Mouse (Mus musculus): ENCODE results near the gene Rngtt. TPM values are rescaled to one million over a fixed set of nuclear protein-coding genes. Genes with fewer than 3 reads are reported as not detected.
A peak's percentile ranks its signal among the peaks of the same experiment; 100 is the strongest.
"Not testable (repeated sequence)": the region's sequence is repeated elsewhere in the genome, so short reads cannot be mapped to it uniquely, and the experiment has no call there.

Rngtt gene
- total RNA-seq, 4 experiments from 2014 or later: 8.7 to 10.4 (median 9.3) TPM

DNA sequence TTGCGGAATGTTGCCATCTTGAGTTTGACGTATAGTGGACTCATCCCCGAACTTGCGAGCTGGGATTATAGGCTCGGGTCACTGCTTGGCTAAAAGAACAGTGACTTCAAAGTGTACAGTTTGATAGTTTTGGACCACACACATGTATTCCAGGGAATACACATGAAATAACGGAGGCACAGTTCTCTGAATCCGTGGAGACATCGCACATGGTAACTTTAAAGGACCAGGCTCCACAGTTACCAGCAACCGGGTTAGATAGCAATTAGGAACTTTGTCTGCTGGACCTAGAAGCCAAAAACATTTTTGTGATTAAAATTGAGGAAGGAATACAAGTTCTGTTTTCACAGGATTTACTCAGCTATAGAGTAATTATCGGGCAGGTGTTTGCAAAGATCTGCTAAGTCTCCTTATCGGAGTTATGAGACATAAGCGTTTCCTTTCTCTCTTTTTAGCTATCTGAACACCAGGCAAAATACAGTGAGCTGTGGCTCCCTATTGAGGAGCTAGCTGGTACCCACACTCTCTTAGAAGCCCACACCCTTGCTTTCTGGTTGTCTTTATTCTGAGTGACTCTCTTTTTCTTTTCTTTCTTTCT, 828 bp downstream of the Rngtt start:
- DNase-seq (ENCODE audit: low spot score): no peak

DNA sequence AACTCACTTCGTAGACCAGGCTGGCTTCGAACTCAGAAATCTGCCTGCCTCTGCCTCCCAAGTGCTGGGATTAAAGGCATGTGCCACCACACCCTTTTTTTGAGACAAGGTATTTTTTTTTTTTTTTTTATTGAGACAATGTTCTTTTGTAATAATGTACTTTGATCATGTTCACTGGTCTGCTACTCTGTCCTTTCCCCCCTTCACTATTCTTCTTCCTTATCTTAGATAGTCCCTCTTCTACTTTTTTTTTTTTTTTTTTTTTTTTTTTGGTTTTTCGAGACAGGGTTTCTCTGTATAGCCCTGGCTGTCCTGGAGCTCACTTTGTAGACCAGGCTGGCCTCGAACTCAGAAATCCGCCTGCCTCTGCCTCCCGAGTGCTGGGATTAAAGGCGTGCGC, 4.0 kb downstream of the Rngtt start:
- DNase-seq (ENCODE audit: low spot score): not testable (repeated sequence)

DNA sequence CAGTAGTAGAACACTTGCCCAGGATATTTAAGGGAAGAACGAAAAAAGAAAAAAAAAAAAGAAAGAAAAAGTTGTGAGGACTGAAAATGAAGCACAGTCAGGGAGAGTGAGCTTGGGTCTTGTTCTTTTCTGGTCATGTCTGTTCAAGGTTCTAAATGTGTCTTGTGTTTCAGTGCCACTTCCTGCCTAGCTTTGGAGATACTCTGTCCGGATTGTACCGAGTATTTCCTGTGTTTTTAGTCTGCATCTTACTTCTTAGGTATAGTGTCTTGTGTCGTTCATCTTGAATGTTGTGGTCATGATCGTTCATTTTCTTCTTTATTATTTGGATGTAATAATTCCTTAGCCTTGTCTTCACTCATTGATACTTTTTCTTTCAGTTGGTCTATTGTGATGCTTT, 5.7 kb downstream of the Rngtt start:
- no peak for DNase-seq (ENCODE audit: low spot score)

DNA sequence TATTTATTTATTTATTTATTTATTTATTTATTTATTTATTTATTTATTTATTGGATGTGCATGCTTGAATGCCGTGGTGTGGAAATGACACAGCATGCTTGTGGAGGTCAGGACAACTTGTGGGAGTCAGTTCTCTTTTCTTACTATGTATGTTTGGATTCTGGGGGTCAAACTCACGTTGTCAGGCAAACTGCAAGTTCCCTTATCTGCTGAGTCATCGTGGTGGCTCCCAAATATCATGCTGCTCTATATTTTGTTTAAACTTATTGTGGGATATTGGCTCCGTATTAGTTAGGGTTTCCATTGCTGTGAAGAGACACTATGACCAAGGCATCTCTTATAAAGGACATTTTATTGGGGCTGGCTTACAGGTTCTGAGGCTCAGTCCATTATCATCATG, 21.0 kb downstream of the Rngtt start:
- DNase-seq (ENCODE audit: low spot score): no peak

DNA sequence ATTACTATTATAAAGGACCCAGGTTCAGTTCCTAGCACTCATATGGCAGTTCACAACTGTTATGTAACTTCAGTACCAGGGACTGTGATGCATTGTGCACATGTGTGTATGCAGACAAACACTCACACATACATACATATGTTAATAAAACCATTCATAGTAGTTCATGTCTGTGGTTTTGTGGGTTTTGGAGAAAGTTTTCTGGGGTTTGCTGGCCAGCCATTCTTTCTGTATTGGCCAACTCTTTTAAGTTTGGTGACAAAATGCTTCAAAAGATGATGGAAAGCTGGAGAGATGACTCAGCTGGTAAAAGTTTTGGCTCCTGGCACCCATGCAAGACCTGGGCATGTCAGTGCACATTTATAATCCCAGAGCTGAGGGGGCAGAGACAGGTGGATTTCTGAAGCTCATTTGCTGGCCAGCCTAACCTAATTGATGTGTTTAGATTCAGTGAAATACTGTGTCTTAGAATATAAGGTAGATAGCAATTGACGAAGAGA, 22.9 kb downstream of the Rngtt start:
- DNase-seq (ENCODE audit: low spot score): no peak

DNA sequence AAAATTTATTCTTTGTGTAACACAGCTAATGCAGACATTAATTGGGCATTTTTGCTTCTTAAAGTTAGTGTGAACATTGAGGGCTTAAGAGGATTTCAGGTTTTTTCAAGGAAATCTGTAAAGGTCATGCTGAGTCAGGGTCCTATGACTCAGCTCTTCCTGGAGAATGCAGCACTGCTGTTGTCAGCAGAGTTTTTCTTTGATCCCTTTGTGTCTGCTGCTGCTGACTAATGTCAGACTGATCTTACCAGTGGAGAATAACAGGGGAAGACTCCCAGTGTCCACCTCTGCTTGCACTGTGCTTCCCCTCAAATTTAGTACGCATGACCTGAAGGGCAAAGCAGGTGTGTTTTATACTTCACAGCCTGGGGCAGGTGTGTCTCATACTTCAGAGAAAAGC, 27.9 kb downstream of the Rngtt start:
- DNase-seq (ENCODE audit: low spot score): no peak

DNA sequence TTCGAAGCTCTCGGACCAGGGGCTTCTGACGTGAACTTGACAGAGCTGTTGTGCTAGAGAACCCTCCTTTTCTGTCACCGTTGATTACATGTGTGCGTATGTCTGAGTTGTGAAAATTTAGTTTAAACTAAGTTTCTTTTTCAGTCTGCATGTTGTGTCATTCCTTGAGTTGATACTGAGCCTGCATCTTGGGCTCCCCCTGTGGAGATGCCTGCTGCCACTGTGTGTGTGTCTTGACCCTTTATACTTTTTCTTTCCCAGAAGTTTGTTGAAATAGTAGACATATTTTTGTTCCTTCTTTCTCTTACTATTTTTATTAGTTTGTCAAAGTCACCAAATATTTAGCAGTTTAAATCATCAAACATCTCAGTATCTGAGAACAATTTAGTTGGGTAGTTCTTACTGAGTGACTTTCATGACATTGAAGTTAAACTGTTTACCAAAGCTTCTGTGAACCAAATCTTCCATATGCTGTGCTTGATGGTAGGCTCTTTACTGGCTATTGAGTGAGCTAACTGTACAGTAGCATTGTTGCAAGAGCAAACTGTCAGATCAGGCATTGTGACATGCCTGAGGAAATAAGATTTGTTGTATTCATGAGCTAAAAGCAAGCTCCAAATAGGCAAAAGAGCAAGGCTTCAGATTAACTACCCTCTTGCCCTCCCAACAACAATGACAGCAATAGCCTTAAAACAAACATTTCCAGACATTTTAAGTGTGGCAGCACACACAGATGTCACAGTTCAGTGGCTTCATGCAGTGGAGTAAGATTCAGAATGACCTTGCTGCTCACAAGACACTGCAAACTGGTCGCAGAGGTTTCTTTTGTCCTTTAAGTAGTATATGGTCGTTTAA, 33.0 kb downstream of the Rngtt start:
- DNase-seq (ENCODE audit: low spot score): no peak

DNA sequence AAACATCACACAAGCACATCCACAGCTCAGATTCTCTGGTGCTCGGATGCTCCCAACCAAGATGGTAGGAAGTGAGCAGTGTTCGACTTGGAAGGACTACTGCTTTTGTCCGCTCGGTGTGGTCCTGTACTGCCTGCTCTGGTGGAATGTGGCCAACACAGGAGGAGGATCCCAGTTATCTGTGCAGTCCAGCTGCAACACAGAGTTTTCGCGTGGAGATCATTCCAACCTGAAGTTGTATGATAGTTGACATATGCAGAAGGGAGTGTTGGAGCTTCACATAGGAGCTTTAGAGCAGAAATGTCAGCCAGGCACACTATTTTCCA, 33.6 kb downstream of the Rngtt start:
- no peak for DNase-seq (ENCODE audit: low spot score)

DNA sequence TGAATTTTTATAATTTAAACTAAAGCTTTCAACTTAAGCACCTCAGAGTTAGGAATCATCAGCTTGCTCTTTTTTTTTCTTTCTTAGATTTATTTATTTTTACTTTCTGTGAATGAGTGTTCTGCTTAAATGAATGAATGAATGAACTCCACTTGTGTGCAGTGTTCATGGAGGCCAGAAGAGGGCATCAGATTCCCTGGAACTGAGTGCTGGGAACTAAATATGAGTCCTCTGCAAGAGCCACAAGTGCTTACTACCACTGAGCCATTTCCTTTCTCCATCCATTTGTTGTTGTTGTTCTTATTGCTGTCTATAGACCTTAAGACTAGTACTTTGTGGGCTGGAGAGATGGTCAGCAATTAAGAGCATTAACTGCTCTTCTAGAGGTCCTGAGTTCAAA, 53.3 kb downstream of the Rngtt start:
- DNase-seq (ENCODE audit: low spot score): no peak

DNA sequence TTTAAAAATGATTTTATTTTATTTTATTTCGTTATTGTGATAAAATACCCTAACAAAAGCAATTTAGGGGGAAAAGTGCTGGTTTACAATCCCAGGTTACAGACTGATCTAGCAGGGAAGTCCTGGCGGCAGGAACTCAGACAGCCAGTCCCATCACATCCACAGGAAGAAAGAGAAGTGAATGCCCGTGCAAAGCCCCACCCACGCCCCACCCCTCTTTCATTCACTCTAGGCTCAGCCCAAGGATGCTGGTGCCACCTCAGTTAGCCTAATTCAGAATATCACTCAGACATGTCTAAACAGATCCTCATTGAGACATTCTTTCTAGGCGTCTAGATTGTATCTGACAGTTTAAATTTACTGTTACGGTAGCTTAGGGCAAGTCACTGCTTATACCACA, 64.8 kb downstream of the Rngtt start:
- no peak for DNase-seq (ENCODE audit: low spot score)

DNA sequence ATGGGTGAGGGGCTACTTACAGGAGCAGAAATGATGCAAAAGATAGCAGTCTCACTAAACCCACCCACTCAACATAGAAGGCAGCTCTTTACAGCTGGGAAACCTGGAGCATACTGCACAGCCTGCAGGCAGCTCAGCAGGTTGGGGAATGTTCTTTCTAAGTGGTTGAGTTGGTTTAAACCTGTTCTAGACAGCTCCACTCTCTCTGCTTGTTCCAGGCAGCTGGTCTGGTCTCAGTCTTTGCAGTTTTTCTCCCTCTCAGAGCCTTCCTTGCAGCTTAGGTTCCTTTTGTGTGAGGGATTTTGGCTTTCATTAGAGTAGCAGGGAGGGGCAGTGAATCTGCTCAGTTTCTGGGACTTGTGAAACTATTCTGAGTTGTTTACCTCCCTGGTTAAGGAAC, 67.5 kb downstream of the Rngtt start:
- no peak for DNase-seq (ENCODE audit: low spot score)

DNA sequence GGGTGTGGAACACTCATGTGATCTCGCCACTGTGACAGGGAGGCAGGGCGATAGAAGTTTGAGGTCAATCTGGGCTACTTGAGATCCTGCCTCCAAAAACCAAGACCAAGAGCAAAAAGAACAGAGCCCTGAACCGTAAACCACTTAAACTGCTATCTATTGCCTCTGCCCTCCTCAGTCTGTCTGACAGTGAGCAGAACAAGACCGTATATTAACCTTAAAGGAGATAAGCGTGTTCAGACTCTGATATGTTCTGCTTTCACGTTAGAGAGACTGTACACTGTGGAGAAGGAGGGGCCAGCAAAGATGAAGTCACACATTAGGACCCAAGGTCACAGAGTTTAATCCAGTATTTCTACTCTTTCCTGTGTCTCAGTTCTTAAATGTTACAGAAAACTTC, 68.8 kb downstream of the Rngtt start:
- no peak for DNase-seq (ENCODE audit: low spot score)

DNA sequence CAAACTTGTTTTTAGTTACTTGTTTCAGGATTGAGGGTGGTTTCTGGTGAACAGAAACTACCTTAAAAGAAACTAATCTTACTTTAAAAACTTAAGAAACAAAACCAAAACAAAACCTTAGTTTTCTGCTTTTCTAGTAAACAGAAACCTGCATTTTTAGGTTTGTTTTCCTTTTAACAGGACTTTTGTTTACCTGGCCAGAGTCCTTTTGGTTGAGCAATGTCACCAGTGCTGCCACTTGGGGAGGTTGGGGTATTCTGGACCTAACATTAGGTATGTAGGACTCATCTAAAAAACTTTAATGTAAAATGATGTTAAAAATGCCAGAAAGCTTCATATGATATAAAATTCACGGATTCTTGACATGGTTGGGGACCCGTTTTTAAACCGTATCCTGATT, 78.8 kb downstream of the Rngtt start:
- no peak for DNase-seq (ENCODE audit: low spot score)

DNA sequence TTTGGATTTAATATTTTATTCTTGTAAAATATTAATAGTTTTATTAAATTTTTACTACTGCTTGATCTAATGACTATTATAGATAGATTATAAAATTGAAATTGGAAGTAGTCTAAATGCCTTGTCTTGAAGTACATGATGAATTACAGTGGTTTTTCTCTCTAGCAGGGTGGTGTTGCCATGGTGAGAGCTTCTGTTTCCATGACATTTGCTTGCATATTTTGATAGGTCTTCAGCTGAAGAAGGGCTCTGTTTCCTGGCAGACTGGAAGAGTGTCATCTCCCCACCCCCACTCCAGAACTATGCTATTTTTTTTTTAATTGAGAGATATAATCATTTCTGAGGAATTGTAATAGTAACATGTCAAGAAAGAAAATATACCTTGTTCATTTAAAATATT, 80.5 kb downstream of the Rngtt start:
- no peak for DNase-seq (ENCODE audit: low spot score)

DNA sequence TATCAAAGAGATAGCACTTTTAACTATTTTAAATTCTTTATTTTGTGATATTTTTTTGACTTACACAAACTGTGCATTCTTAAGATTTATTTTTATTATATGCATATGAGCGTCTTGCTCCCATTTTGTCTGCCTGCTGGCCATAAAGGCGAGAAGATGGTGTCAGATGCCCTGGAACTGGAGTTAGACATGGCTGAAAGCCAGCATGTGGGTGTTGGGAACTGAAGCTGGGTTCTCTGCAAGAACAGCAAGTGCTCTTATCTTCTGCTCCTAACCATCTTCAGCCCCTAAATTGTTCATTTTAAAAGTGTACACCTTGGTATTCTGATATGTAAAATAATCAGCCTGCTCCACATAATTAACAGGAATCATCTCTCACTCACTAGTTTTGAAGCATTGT, 83.3 kb downstream of the Rngtt start:
- no peak for DNase-seq (ENCODE audit: low spot score)

DNA sequence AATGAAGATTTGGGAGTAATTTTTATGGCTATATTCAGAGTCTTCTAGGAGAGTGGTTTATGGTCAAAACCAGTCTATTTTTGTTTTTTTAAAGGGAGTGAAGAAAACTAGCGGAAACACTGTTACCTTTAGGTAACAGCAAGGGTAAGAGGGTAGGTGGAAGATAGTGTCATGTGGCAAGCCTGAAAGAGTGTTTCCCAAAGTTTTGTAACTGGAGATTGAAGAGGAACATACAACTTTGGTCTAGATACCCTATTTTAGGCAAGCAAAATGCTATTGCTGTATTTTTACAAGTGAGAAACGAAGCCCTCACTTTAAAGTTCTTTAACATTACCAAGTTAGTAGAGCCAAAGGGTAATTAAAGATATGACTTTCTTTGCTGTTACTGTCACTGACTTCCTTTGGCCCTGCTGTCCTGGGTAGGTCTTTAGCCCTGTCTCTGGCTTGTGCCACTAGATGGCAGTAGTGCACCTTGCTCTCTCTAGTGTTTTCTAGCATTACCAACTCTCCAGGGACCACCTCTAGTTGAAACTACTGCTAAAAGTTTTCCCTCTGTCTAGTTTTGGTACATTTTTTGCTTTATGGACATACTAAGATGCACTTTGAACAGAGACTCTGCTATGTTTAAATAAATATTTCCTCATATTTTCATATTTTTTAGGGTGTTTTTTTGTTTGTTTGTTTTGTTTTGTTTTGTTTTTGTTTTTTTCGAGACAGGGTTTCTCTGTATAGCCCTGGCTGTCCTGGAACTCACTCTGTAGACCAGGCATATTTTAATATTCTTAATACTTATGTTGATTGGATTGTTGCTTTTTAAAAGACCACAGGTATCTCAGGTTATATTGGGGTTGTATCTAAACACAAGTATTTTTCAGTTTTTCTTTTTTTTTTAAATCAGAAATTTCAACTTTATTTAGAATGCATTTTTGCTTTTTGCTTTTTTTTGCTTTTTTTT, 86.4 kb downstream of the Rngtt start:
- DNase-seq (ENCODE audit: low spot score): peak; percentile 87

DNA sequence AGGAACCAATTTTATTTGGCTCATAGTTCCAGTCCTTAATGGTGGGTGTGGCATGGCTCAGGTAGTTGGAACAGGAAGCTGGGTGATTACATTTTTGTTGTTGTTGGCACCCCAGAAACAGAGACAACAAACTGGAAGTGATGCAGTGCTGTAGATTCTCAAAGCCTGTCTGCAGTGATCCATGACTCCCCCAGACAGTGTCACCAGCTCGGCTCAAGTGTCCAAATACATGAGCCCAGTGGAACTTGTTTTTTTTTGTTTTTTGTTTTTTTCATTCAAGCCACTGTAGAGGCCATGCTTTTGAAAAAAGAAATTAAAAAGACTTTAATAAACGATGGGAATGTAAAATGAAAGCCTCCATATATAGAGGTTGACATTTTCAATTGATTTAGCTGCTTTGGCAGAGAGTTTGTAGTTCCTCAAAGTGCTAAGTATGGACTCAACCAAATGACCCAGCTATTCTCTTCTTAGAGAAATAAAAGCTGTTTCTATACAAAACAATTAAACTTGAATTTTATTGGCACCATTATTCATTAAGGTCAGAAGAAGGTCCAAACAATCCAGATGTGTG, 95.7 kb downstream of the Rngtt start:
- no peak for DNase-seq (ENCODE audit: low spot score)

DNA sequence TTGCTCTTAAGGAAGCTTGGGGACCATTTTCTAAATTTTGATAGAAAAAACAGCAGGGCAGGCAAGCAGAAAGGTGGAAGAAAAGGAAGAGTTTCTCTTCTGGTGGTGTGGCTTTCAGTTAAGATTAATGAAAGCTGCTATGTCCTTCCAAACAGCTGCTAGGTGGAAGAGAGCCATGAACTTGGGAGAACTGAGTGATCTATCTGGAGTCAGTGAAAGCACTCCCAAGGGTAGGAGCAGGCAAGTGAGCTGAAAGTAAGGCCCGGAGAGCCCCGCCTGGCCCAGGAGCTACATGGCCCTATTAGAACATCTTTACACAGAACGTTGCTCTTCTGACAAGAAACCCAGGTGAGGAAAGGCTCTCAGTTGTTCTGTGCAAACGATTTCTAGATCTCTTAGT, 103.7 kb downstream of the Rngtt start:
- peak; percentile 68 for DNase-seq (ENCODE audit: low spot score)

DNA sequence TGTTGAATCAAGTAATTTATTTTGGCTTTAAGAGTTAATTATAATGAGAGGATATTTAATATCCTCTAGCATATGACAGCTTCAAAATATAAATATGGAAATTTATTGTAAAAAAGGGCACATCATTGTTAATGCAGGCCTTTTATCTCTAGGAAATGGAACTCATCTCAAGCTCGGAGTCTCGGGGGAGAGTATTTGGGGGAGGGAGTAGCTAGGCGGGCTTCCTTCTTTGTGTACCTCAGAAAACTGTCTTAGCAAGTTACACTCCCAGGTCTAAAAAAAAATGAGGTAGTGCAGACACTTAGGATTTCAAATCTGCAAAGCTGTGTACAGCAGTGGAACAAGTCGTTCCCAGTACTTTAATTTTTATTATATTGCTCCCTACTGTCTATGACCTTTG, 104.7 kb downstream of the Rngtt start:
- no peak for DNase-seq (ENCODE audit: low spot score)

DNA sequence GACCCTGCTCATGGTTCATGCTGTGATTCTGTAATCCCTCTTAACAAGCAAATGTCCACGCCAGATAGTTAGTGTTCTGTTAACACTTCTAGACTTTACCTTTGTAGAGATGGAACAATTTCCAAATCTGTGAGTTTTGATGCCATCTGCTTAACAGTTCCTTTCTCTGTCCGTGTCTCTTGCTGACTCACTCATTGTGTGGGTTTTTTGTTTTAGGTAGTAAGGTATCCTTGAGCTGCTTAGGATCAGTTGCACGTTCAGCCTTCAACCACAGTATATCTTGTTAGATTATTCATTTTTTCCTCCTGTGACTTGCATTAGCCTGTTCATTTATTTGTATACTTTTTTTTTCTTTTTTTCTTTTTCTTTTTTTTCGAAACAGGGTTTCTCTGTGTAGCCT, 107.3 kb downstream of the Rngtt start:
- no peak for DNase-seq (ENCODE audit: low spot score)

DNA sequence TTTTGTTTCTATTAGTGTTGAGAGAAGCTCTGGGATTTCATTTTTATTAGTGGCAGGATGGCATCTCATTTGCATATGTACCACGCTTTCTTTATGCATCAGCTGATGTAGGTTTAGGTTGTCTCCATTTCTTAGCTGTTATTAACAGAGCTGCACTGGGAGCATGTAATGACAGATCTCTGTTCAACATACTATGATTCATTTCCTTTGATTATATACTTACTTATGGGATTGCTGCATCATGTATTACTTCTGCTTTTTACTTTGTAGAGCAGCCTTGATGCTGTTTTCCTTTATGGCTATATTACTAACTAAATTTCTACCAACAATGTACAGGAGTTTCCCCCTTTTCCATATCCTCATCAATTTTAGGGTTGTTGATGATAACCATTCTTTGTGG, 109.5 kb downstream of the Rngtt start:
- DNase-seq (ENCODE audit: low spot score): no peak

DNA sequence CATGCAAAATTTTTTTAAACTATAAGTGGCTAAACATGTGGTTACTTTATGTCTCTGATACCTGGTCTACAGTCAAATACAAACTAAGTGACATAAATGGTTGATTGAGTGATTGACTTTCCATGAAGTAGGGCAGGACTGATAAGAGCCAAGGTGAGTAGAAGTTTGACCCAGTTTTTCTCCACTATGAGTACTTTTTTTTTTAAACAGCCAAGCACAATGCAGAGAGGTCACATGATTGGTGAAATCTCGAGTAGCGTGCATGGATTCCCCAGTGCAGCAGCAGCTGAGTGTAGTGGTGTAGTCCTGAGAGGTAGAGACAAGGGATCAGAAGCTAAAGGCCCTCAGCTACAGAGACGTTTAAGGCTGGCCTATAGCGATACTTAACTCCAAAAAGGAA, 118.7 kb downstream of the Rngtt start:
- no peak for DNase-seq (ENCODE audit: low spot score)

Measured in heart, adult 8-10 months (tissue).